Mouse (Mus musculus): ENCODE measurements at regions not wholly inside any gene's neighbourhood (a gene's known extent, or its start where the extent isn't known, plus 50 kb on each side); places are given as distances from the start of the nearest gene placed in this dataset.

GRCm38 (mm10) chr7:113059211-113059966 lies 105.6 kb downstream of the Rassf10 start:
- DNase-seq (ENCODE audit: low spot score in 2 of 2), result no peak

DNA sequence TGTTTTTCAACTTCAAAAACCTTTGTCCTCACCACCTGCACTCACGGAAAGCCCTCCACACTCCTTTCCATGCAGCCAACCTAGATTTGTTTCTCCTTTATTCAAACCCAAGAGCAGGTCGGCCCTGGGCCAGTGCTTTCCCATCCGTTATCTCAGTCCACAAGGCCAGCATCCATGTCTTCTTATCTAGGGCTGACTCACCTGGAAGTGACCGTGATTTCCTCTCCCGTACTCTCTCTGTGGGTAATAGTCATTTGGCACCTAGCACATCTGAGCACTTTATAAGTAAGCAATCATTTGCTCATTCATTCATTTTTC lies 106.2 kb downstream of the Rassf10 start:
- DNase-seq (ENCODE audit: low spot score in 2 of 2), result no peak

DNA sequence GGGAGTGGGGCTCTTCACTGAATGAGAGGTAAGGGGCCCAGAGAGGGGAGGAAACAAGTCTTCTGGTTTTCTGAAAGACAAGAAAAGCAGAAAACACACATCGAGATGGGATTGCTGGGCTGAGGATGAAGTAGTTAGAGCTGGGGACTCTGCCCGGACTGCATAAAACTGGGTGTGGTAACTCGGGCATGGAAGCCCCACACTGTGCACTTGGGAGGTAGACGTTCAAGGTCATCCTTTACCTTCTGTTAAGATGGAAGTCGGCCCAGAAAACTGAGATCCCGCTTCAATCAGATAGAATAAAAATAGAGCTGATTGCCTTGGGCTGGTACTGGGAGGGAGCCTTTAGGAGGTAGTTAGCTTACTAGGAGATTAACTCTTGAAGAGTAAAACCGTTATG lies 107.2 kb downstream of the Rassf10 start:
- DNase-seq (ENCODE audit: low spot score in 2 of 2), result no peak

DNA sequence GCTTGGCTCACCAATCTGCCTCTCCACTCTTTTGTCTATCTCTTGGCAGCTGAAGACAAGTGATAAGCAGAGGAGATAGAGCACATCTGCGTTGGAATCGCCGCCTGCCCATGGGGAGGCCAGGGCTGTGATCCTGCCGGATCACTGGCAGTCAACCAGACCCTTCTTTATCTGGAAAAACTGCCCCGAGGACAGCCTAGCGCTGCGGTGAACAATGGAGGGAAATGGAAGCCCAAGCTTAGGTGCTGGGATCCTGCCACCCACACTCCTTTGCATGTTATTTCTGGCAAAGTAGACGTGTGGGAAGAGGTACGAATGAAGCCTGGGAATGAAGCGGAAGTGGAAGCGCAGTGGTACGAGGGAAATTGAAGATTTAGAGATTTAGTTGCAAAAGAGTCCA lies 112.8 kb downstream of the Rassf10 start:
- DNase-seq (ENCODE audit: low spot score in 2 of 2), result no peak

DNA sequence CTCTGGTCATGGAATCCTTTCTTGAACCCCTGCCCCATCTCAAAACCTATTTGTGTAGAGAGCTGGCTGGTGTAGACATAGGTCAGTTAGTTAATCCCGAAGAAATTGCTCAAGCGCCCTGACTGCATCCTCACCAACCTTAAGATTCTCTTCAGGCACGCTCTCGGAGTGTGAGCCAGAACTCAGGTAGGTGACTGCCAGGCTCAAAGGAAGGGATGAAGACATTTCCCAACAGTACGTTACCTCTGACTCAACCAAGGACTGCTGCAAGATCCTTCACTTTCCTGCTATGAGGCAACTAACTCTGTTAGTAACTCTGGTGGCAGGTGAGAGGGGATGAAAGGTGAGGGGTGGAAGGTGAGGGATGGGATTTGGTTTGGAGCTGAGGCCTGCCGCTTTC lies 114.5 kb downstream of the Rassf10 start:
- DNase-seq (ENCODE audit: low spot score in 2 of 2), result no peak

DNA sequence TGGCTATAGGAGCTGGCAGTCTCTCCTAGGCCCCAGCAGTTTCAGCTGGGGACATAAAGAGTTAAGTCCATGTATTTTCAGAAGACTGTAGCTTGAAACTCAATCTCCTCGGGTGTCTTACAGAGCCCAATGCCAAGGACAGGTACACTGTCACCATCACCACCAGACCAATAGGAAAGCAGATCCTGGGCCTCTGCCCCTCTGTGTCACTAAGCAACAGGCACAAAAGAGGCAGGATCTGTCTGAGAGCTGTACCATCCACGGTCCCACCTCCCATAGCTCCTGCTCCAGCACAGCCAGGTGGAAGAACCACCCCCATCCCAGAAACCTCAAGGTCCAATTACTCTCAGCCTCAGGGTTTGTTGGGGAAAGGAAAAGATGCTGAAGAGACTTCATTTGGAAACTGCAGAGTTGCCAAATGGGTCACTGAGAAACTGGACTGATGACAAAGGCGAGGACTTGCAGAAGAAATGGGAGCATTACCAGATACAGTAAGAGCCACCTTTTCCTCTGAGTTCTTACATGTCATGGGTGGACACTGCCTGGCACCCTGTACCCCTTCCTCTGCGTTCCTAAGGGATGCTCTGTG lies 115.7 kb downstream of the Rassf10 start:
- DNase-seq (ENCODE audit: low spot score in 2 of 2), result no peak

DNA sequence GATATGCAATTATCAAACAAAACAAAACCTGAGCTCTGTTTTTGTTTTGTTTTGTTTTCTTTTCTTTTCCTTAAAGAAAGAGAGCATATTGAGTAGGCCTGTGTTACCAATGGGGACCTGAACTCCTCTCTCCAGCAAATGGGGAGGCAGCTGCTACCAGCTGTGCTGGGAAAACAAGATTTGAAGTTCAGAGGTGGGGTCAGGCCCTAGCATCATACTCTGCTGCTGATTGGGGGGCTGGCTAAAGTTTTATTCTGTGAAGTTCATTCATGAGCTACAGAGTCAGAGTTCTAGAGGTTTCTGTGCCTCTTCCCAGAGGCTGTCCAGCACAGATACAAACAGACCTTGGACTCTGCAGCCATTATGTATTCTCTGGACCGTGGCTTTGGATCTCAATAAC lies 117.7 kb downstream of the Rassf10 start:
- no peak for DNase-seq (ENCODE audit: low spot score in 2 of 2)

DNA sequence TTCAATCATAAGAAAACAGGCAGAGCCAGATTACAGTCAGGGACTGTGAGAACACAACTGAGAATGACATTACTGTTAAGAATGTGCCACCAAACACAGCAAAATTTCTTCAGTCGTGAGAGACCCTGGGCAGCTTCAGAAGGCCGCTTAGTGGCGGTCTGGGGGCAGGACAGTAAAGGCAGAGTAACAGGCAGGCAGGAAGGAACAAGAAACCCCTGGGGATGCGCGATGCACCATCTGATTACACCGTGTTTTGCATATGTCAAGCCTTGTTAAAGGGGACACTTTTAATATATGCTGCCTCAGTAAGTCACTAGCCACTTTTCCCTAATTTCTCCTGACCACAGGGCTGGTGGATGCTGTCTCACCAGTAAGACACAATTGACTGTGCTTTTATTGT lies 120.0 kb downstream of the Rassf10 start:
- no peak for DNase-seq (ENCODE audit: low spot score in 2 of 2)

- DNase-seq (ENCODE audit: low spot score in 2 of 2), result no peak
These were observed 121.6 kb downstream of the Rassf10 start for GRCm38 (mm10) chr7:113075371-113075770.

GRCm38 (mm10) chr7:113076243-113076642 lies 122.5 kb downstream of the Rassf10 start:
- no peak for DNase-seq (ENCODE audit: low spot score in 2 of 2)

GRCm38 (mm10) chr7:113081120-113081519 lies 126.1 kb upstream of the Arntl start:
- DNase-seq (ENCODE audit: low spot score in 2 of 2), result no peak

- DNase-seq (ENCODE audit: low spot score in 2 of 2), result no peak
These were observed 122.2 kb upstream of the Arntl start for GRCm38 (mm10) chr7:113084930-113085625.

DNA sequence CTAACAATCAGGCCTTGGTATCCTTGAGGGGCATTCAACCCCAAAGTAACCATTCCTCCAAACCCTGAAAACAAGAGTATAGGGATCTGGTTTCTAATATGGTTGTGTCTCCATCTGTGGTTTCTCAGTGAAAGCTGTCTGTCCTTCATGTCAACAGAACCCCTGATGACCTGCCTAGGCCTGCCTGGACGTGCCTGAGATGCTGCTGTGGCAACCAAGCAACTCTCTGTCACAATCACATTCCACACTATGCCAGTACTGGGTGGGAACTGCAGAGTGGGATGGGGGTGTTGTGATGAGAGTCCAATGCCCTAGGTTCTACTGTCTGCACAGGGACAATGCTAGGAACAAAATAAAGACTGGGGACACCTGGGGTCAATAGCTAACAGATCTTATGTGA lies 121.1 kb upstream of the Arntl start:
- no peak for DNase-seq (ENCODE audit: low spot score in 2 of 2)

GRCm38 (mm10) chr7:113087646-113088045 lies 119.6 kb upstream of the Arntl start:
- DNase-seq (ENCODE audit: low spot score in 2 of 2), result no peak

DNA sequence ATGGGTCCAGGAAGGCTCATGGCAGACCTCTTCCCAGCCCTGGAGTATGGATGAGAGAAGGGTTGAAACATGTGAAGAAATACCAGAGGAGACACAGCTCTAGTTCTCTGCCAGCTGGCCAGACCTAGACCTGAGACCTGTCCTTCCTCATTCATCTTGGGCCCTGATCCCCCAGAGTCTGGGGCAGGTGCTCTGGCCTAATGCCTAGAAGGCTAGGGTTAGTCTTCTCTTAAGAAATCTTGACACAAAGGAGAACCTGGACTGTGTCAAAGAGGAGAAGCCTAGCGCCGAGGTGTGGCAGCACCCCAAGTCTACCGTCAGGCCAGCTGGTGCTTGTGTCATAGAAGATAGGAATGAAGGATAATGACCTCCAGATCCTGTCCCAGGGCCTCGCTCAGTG lies 118.2 kb upstream of the Arntl start:
- DNase-seq (ENCODE audit: low spot score in 2 of 2), result no peak

DNA sequence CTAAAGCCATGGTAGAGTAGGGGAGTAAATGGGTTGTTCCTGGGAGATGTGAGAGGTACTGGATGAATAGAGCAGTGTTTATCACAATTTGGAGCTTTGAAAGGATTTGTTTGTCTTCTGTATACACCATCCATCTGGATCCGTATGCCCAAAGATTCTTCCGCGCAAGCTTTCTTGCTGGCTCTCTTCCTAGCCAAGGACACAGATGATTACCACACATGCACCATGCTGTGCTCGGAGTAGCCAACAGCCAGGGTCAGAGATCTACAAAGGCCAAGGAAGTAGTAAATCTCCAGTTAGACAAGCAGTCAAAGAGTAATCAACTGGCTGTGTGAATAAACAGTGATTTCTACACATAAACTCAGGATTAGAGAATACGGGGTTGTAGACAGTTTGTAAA lies 113.3 kb upstream of the Arntl start:
- no peak for DNase-seq (ENCODE audit: low spot score in 2 of 2)

- no peak for DNase-seq (ENCODE audit: low spot score in 2 of 2)
These were observed 112.2 kb upstream of the Arntl start for GRCm38 (mm10) chr7:113095092-113095491.

- DNase-seq (ENCODE audit: low spot score in 2 of 2), result no peak
These were observed 103.0 kb upstream of the Arntl start for GRCm38 (mm10) chr7:113104265-113104664.

DNA sequence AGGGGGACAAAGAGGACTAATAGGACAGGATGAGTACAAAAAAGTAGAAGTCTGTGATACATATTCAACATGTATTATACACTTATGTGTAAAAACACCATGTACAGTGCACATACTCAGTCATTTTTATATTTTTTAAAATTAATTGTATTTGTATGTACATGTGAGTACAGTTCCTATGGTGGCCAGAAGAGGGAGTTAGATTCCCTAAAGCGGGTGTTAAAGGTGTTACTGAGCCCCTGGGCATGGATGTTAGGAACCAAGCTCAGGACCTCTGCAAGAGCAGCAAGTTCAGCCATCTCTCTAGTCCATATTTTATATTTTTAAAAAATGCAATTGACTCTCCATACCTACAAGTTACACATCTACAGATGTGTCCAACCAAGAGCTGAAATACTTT lies 101.9 kb upstream of the Arntl start:
- DNase-seq (ENCODE audit: low spot score in 2 of 2), result no peak

DNA sequence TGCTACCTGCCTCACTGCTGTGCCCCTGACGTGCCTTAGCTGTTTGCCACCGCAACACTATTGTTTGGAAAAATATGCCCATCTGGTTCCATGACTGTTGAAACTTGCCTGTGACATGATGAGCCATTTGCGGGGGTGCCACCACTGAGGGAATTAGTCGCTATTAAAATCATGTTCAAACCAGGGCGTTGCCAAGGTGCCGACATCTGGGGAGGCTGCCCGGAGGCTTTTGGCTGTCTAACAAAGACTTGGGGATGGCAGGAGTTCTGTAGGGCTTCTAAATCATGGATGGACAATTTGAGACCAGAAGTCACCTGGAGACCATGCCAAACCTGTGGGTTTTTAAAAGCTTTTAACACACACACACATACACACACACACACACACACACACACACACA lies 100.5 kb upstream of the Arntl start:
- no peak for DNase-seq (ENCODE audit: low spot score in 2 of 2)

DNA sequence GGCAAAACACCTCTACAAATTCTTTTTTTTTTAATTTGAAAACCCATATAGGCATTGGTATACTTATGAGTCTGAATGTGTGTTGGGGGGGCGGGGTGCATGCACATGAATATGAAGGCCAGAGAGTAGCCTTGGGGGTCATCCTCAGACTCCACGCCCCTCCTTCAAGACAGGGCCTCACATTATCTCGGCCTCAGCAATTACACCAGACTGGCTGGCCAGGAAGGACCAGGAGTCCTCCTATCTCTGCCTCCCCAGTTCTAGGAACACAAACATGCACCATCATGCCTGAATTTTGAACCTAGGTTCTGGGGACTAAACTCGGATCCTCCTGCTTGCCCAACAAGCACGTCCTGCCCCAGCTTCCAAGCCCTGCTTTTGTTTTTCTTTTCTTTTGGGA lies 99.3 kb upstream of the Arntl start:
- DNase-seq (ENCODE audit: low spot score in 2 of 2), result no peak

GRCm38 (mm10) chr7:113108442-113109000 lies 98.7 kb upstream of the Arntl start:
- no peak for DNase-seq (ENCODE audit: low spot score in 2 of 2)

Data from adrenal gland, postnatal 4 days (tissue).